Mouse (Mus musculus) neural tube, postnatal 0 days (tissue): Measurements from ENCODE around the gene Anks3. TPM values are rescaled to one million over a fixed set of nuclear protein-coding genes. Genes with fewer than 3 reads are reported as not detected.

Experiments used
- polyA plus RNA-seq: library from polyadenylated mRNA; unstranded; fragments of >200 nt; fragmentation: Nextera tagmentation; extraction: Ambion mirVana; gene quantifications from 2 replicates; pipeline ENCODE4 v1.2.1, GENCODE M21; 2015

Anks3 gene
- polyA plus RNA-seq: 39.5 and 54.6 TPM in 2 replicates

DNA sequence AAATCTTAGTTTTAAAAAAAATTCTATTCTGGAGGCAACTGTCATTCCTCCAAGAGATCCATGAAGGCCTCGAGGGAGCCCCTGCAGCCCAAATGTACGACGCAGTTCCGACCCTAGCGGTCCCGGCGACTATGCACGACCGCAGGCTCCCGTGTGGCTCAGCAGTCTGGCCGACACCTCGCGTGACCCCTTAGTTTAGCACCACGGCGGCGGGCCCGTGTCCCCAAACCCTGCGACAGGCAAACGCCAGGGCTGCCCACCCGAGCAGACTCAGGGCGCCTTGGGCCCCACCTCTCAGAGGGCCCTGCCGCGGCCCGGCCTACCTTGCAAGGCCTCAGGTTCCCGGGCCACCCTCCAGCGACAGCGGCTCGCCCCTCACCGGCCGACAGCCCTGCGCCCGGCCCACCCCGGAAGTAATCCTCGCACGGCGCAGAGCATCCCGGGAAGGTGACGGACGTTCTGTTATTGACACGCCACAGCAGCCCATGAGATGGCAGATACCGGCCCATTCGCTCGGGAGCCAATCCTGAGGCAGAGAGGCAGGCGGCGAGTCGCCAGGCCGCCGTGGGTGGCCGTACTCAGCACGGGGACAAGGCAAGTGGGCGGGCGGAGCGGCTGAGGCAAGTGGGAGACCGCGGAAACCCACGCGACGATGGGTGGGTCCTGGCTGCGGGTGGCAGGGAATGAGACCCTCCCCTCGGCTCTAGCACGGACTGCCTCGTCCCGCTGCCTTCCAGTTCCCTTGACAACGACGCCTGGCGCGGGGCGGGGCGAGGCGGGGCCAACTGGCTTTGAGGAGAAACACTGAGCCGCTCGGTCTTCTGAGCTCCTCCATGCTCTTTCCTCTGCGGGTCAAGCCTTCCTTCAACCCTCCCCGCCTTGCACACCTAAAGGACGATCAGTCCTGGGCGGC, at the start of gene Anks3:
TSS of gene Anks3 (minus strand) at position 409 of the 913 bp plus-strand sequence.

DNA sequence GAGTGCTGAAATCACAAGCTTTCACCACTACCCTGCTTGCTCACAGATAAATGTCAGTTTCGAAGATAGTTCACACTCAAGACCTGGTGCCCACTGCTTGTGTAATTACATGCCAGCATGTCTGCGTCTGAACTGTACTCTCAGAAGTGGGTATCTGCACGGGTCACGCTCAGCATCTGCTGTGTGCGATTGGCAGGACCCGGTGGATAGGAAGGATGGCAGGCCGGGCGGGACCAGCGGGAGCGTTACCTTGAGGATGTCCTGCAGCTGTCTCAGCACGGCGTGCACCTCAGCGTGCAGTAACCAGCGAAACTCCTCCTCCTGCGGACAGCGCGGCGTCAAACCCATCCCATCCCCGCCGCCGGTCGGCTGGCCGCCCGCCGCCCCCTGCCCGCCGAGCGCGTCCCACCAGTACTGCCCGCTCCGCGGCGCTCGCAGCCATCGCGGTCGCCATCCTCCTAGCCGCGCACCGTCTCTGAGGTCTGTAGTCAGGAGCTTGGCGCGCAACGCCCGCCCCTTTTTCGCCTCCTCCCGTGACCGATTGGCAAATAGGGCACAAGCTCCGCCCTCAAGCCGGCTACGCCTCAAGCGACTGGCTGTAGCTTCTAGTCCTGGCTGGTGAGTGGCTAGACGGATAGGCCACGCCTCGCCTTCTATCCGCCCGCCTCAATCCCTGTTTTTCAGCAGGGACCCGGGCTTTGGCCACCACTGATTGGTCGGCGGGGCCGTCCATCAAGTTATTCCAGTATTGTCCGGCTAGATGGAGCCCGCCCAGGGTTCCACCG, 49.2 kb upstream of the Anks3 start, which contains the start of gene Rogdi:
TSS of gene Rogdi (minus strand) at position 500 of the 785 bp plus-strand sequence.

DNA sequence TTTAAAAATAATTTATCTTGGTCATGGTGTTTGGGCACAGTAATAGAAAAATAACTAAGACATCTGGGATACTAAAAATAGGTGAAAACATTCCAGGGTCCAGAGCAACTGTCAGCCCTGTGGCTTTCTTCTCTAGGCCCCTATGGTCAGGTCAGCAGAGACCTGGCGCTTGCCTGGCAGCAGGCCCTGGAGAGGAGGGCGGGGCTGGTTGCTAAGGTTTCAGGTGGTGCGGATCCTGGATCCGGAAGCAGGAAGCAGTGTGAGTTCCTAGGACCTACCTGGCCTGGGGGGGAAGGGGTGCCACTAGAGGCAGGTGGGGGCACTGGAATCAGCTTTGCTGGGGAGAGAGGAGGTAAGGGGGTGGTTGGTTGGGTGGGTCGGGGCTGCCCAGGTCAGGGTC, 43.1 kb upstream of the Anks3 start, which contains the start of gene Smim22:
TSS of gene Smim22 (plus strand) at position 222 of the 400 bp plus-strand sequence.

DNA sequence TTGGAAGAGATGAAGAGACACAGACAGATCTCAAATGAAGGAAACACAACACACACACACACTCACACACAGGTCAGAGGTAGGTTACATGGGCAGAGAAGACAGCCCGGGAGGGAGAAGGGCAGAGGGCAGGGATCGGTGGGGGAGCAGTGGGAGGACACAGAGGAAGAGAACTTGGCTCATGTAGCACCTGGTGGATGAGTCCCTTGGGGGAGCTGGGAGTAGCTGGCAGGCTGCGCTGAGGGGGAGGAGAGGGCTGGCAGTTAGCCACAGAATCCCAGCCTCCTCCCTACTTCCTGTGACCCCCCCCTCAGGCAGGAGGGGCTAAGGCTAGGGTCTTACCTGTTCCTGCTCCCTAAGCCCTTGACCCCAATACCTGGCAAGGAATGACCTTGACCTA, 33.5 kb upstream of the Anks3 start, which contains the start of gene Sept12:
TSS of gene Sept12 (minus strand) at position 300 of the 400 bp plus-strand sequence.

DNA sequence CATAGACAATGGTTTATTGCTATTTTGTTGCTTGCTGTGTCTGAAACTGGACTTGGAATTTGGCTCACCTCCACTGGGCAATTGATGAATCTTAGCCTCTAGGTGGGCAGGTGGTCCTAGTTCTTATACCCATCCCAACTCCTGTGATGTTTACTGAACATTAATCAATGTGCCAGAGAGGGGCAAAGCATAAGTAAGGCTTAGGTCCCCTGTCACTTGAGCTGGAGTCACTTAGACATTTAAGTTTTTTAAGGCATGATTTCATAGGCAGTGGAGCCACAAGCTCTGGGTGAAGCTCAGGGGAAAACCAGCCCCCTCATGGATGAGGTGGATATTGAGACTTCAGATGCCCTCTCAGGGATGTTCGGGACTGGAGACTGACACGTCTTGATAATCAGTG, 25.5 kb downstream of the Anks3 start, which contains the start of gene Nudt16l1:
TSS of gene Nudt16l1 (plus strand) at position 301 of the 400 bp plus-strand sequence.

Other genes starting within 250 kb of the Anks3 start
- gene Nmral1, start 244.8 kb downstream of the Anks3 start, polyA plus RNA-seq: 31.2 and 33.7 TPM in 2 replicates
- gene Hmox2, start 237.8 kb downstream of the Anks3 start, polyA plus RNA-seq: 111 and 120 TPM in 2 replicates
- 144 and 152 TPM in 2 replicates for gene Cdip1, start 173.9 kb downstream of the Anks3 start, polyA plus RNA-seq
- gene 4930562C15Rik, start 128.8 kb downstream of the Anks3 start, polyA plus RNA-seq: 0.17 and 0.25 TPM in 2 replicates
- 69.2 and 80.2 TPM in 2 replicates for gene Ubald1, start 83.9 kb downstream of the Anks3 start, polyA plus RNA-seq
- gene Mgrn1, start 78.0 kb downstream of the Anks3 start, polyA plus RNA-seq: 118 and 134 TPM in 2 replicates
- 131 and 133 TPM in 2 replicates for gene Nudt16l1, start 25.4 kb downstream of the Anks3 start, polyA plus RNA-seq
- gene Sept12, start 33.6 kb upstream of the Anks3 start, polyA plus RNA-seq: not detected in 2 replicates
- gene Smim22, start 43.1 kb upstream of the Anks3 start, polyA plus RNA-seq: not detected in 2 replicates
- gene Rogdi, start 49.3 kb upstream of the Anks3 start, polyA plus RNA-seq: 150 and 178 TPM in 2 replicates
- gene Glyr1, start 85.7 kb upstream of the Anks3 start, polyA plus RNA-seq: 117 and 125 TPM in 2 replicates
- 8.8 and 9.1 TPM in 2 replicates for gene Ubn1, start 85.9 kb upstream of the Anks3 start, polyA plus RNA-seq
- 0.09 and 0.15 TPM in 2 replicates for gene Ppl, start 168.2 kb upstream of the Anks3 start, polyA plus RNA-seq
- 0.25 and 0.27 TPM in 2 replicates for gene Sec14l5, start 182.9 kb upstream of the Anks3 start, polyA plus RNA-seq
- 8.3 and 12.6 TPM in 2 replicates for gene Nagpa, start 239.8 kb upstream of the Anks3 start, polyA plus RNA-seq